Comparison of ENCODE assay signal across 8 mouse cellular contexts in genomic region chr2:134643514-134644300, GRCm38 (mm10). TPM values are rescaled to one million over a fixed set of nuclear protein-coding genes. Genes with fewer than 3 reads are reported as not detected.
DNase-seq lines count a peak whose midpoint lies in the region; ATAC-seq and TF ChIP-seq lines count a peak whose summit lies in the region.

Gene Tmx4, minus strand, starts transcription at chr2:134644145.

- H3K36me3 ChIP-seq in heart, embryonic 10.5 days = no peaks in the 10 kb centered on the region; the same call in 1 of the 2 replicates
- H3K36me3 ChIP-seq in kidney, embryonic 15.5 days = peaks cover 5% of the 10 kb centered on the region; the same call in 1 of the 2 replicates

- peak within 1 kb of the TSS; percentile 77 for H3K4me2 ChIP-seq in kidney, embryonic 15.5 days

- no peak for TF ChIP-seq CTCF in bone marrow macrophage, adult 2 months (IDR thresholded peaks at IDR 0.05; ENCODE audit: low read depth, low read length)
- TF ChIP-seq CTCF in embryonic fibroblast, embryonic 13.5 days (IDR thresholded peaks at IDR 0.05; ENCODE audit: borderline replicate concordance, insufficient read depth, low read length) = no peak

- DNase-seq in A20 (ENCODE audit: low read depth, low spot score) (peak; percentile 97), liver (peak; percentile 100)
- peak; percentile 99 for DNase-seq in heart, embryonic 10.5 days (ENCODE audit: low spot score)
- peak; percentile 99 for DNase-seq in spleen, postnatal 4 days (ENCODE audit: low spot score in 2 of 2)

- ATAC-seq in kidney, embryonic 15.5 days (replicated peaks; ENCODE audit: low FRiP score) = peak; percentile 100
- ATAC-seq in monocyte, adult 5-6 weeks (replicated peaks; ENCODE audit: insufficient number of reproducible peaks, low FRiP score, low TSS enrichment, poor library complexity, severe bottlenecking) = peak; percentile 97

- peak within 1 kb of the TSS; percentile 81 for H3K4me3 ChIP-seq in bone marrow macrophage, adult 2 months (ENCODE audit: insufficient read depth, low read length)
- H3K4me3 ChIP-seq in embryonic fibroblast, embryonic 13.5 days (ENCODE audit: insufficient read depth, low read length) = peak within 1 kb of the TSS; percentile 75
- H3K4me3 ChIP-seq in heart, embryonic 10.5 days = peak within 1 kb of the TSS; percentile 84
- peak within 1 kb of the TSS; percentile 72 for H3K4me3 ChIP-seq in kidney, embryonic 15.5 days (replicated peaks)

- H3K9ac ChIP-seq in kidney, embryonic 15.5 days = peak within 1 kb of the TSS; percentile 73

- peaks cover 12% of the 10 kb centered on the region for H3K4me1 ChIP-seq in bone marrow macrophage, adult 2 months (ENCODE audit: control insufficient read depth, insufficient read depth, low read length)
- H3K4me1 ChIP-seq in embryonic fibroblast, embryonic 13.5 days (ENCODE audit: control insufficient read depth, insufficient read depth, low read length) = no peaks in the 10 kb centered on the region; the same call in 1 of the 2 replicates
- H3K4me1 ChIP-seq in heart, embryonic 10.5 days = peaks cover 22% of the 10 kb centered on the region
- peaks cover 9% of the 10 kb centered on the region for H3K4me1 ChIP-seq in kidney, embryonic 15.5 days

- no peaks in the 10 kb centered on the region for H3K9me3 ChIP-seq in heart, embryonic 10.5 days
- no peaks in the 10 kb centered on the region for H3K9me3 ChIP-seq in kidney, embryonic 15.5 days (replicated peaks)

- H3K27ac ChIP-seq in bone marrow macrophage, adult 2 months (ENCODE audit: insufficient read depth, low read depth, low read length) = peak within 1 kb of the TSS; percentile 75
- peak within 1 kb of the TSS; percentile 77 for H3K27ac ChIP-seq in embryonic fibroblast, embryonic 13.5 days (ENCODE audit: insufficient read depth, low read length)
- peak within 1 kb of the TSS; percentile 98 for H3K27ac ChIP-seq in heart, embryonic 10.5 days
- peak within 1 kb of the TSS; percentile 96 for H3K27ac ChIP-seq in kidney, embryonic 15.5 days

- H3K27me3 ChIP-seq in heart, embryonic 10.5 days (ENCODE audit: insufficient read depth, poor library complexity, severe bottlenecking) = no peaks in the 10 kb centered on the region
- H3K27me3 ChIP-seq in kidney, embryonic 15.5 days = no peaks in the 10 kb centered on the region

- TF ChIP-seq POLR2A in bone marrow macrophage, adult 2 months (IDR thresholded peaks at IDR 0.05; ENCODE audit: borderline replicate concordance, low read depth, low read length) = no peak
- peak; percentile 73 for TF ChIP-seq POLR2A in embryonic fibroblast, embryonic 13.5 days (IDR thresholded peaks at IDR 0.05; ENCODE audit: low read depth, low read length)

- under 1% methylated on average over 57 of the region's 57 CpGs for WGBS in heart, embryonic 10.5 days
- under 1% methylated on average over 55 of the region's 57 CpGs for WGBS in kidney, embryonic 15.5 days

RNA-seq across cellular contexts. Expression of gene Tmx4, which starts in this region (rescaled TPM):
- 19.3 and 19.4 TPM in 2 replicates for polyA plus RNA-seq in bone marrow macrophage, adult 2 months (2012; ENCODE audit: insufficient read depth, insufficient read length, missing spikeins)
- polyA plus RNA-seq in embryonic fibroblast, embryonic 13.5 days (2011; ENCODE audit: insufficient read length, low read depth, missing spikeins) = 17.4 and 22.8 TPM in 2 replicates
- 27.1 and 39.6 TPM in 2 replicates for polyA plus RNA-seq in heart, embryonic 10.5 days (2016; fragmentation: Nextera tagmentation; extraction: Ambion mirVana)
- 20.9 and 21.0 TPM in 2 replicates for polyA plus RNA-seq in kidney, embryonic 15.5 days (2015; fragmentation: Nextera tagmentation; extraction: Ambion mirVana)
- 36.6 to 47.6 TPM (median 41.2 TPM) in 3 replicates for total RNA-seq in monocyte, adult 5-6 weeks (2017)

Comparison
In these comparisons a context has a peak if more than half of its experiments do, and no peak if none do; other contexts are left out.
1. Peak in every context shown above with its lines: DNase-seq, ATAC-seq, H3K4me3 ChIP-seq and H3K27ac ChIP-seq.